Mouse (Mus musculus) midbrain, embryonic 15.5 days (tissue): Measurements from ENCODE around the gene Lrmda. TPM values are rescaled to one million over a fixed set of nuclear protein-coding genes. Genes with fewer than 3 reads are reported as not detected.

Source experiments
- ATAC-seq: fragments of 200-750 bp; cut with Nextera tagmentation; replicated peaks from 2 replicates; pipeline ENCODE4 v1.8.0; 2017; ENCODE audit warnings: moderate TSS enrichment
- H3K27ac ChIP-seq: fragments of 300-500 bp; sonication (generic); 2 replicates; pipeline ENCODE4 v1.5.1; 2015; ENCODE audit warnings: mild to moderate bottlenecking, inconsistent platforms
- H3K27me3 ChIP-seq: fragments of 300-500 bp; sonication (generic); replicated peaks from 2 replicates; pipeline ENCODE4 v1.6.1; 2015; ENCODE audit warnings: inconsistent platforms
- H3K36me3 ChIP-seq: fragments of 300-500 bp; sonication (generic); replicated peaks from 2 replicates; pipeline ENCODE4 v1.6.1; 2015; ENCODE audit warnings: inconsistent platforms
- H3K4me1 ChIP-seq: fragments of 300-500 bp; sonication (generic); 2 replicates; pipeline ENCODE4 v1.6.1; 2015; ENCODE audit warnings: inconsistent platforms
- H3K4me2 ChIP-seq: fragments of 300-500 bp; sonication (generic); 2 replicates; pipeline ENCODE4 v1.6.1; 2015; ENCODE audit warnings: inconsistent platforms, mild to moderate bottlenecking, moderate library complexity
- H3K4me3 ChIP-seq: fragments of 300-500 bp; sonication (generic); 2 replicates; pipeline ENCODE4 v1.5.1; 2015; ENCODE audit warnings: mild to moderate bottlenecking, inconsistent platforms
- H3K9ac ChIP-seq: fragments of 300-500 bp; sonication (generic); 2 replicates; pipeline ENCODE4 v1.6.1; 2015; ENCODE audit warnings: mild to moderate bottlenecking, inconsistent platforms
- H3K9me3 ChIP-seq: fragments of 300-500 bp; sonication (generic); 2 replicates; pipeline ENCODE4 v1.6.1; 2016; ENCODE audit warnings: inconsistent platforms
- WGBS: fragments of 180-500 bp; shearing (Covaris S2); methylation state at CpG from one replicate; pipeline ENCODE4 v1.1.7; 2015; ENCODE audit warnings: mixed read lengths; 5-methylcytosine and 5-hydroxymethylcytosine counted together
- polyA plus RNA-seq: library from polyadenylated mRNA; unstranded; fragments of >200 nt; fragmentation: Nextera tagmentation; extraction: Ambion mirVana; gene quantifications from 2 replicates; pipeline ENCODE4 v1.2.1, GENCODE M21; 2015

The Lrmda gene
- polyA plus RNA-seq, 1 experiment from 2014 or later = 0.31 TPM

DNA sequence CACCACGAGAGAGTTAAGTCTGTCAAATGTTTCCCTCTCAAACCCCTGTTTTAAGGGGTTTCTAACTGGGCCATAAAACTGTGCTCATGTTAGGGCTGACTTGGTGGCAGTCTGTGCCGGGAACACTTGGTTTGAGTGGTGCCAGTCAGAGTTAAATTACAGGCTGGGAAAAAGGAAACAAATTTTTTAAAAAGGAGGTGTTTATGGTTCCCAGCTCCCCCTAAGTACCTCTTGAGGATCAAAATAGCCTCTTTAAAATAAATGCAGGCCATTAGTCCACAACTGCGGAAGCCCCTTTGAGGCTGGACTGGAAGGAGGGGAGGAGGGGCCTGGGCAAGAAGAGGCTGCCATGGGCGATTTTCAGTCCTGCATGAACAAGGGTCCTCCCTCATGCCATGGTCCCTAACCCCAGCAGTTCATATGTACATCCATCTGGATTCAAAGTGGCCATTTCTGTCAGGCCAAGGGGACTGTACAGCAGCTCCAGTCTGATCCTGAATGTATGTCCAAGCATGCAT, 416.4 kb downstream of the Lrmda start:
- no peaks in the 10 kb centered on the region for H3K36me3 ChIP-seq
- no peak overlapping the region for H3K27ac ChIP-seq
- no peaks in the 10 kb centered on the region for H3K9me3 ChIP-seq
- H3K4me1 ChIP-seq = peaks cover 9% of the 10 kb centered on the region
- H3K4me2 ChIP-seq = no peak overlapping the region
- WGBS = 58% methylated on average over 4 of the region's 4 CpGs
- no peak overlapping the region for H3K4me3 ChIP-seq
- ATAC-seq = no peak
- H3K9ac ChIP-seq = no peak overlapping the region
- peaks cover 7% of the 10 kb centered on the region; the same call in 1 of the 2 replicates for H3K27me3 ChIP-seq

DNA sequence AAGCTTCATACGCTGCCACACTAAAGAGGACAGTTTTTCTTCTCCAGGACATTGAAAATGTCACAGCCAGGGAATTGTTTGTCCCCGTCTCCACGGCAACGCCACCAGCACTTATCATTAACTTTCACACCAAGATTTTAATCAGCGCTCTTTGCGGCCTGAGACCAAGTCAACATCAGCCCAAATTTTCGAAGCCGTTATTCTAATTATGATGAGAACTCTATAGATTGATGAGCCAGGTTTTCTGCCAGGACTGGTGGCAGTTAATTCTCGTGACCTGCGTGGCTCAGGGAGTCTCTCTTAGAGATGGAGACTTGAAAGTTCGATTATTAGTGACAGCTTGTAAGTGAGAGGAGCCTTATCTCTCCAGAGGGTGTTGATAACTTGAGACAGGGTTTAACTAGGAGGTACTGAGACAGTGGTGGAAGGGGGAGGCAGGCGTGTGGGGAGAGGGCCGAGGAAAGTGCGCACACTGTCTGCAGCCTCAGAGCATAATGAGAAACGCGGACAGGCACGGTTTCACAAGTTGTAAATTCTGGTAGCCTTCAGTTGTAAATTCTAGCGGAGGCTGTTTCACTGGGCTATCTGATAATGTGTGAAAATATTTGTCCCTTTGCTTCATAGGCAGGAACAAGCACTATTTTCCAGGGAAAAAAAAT, 421.0 kb downstream of the Lrmda start:
- Histone ChIP-seq H3K9ac (no peak overlapping the region), H3K27me3 (peaks cover 3% of the 10 kb centered on the region), H3K9me3 (no peaks in the 10 kb centered on the region), H3K36me3 (no peaks in the 10 kb centered on the region), H3K4me2 (no peak overlapping the region), H3K4me3 (no peak overlapping the region), H3K27ac (no peak overlapping the region), H3K4me1 (peaks cover 14% of the 10 kb centered on the region)
- WGBS = 17% methylated on average over 18 of the region's 18 CpGs
- no peak for ATAC-seq

DNA sequence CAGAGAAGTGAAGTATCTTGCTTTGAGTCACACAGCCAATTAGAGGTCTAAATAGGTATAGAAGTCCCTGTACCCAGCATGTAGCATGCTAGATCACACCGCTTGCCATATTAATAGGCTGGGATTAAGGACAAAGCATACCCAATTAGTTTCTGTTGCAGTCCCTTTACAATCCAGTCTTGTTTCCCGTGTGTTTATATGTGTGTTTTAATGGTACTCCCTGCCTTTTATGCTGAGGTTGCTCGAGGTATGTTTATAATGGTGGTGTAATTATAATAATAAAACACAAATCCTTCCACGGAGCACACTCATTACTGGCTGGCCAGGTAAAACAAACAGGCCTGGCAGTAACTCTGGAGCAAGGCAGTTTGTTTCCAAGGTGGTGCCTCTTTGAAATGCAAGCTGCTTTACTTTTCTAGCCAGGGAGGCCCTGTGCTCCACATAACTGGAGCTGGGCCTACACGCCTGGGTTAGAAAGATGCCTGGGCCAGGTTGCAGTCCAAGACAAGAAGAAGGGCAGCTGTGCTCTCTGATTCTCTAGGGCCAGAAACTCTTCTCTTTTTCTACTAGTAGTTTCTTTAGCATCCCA, 422.4 kb downstream of the Lrmda start:
- ATAC-seq = no peak
- Histone ChIP-seq H3K27ac (no peak overlapping the region), H3K9ac (no peak overlapping the region), H3K27me3 (peaks cover 6% of the 10 kb centered on the region), H3K4me1 (peaks cover 14% of the 10 kb centered on the region), H3K4me2 (no peak overlapping the region), H3K36me3 (no peaks in the 10 kb centered on the region), H3K9me3 (no peaks in the 10 kb centered on the region), H3K4me3 (no peak overlapping the region)
- 53% methylated on average over 5 of the region's 5 CpGs for WGBS

DNA sequence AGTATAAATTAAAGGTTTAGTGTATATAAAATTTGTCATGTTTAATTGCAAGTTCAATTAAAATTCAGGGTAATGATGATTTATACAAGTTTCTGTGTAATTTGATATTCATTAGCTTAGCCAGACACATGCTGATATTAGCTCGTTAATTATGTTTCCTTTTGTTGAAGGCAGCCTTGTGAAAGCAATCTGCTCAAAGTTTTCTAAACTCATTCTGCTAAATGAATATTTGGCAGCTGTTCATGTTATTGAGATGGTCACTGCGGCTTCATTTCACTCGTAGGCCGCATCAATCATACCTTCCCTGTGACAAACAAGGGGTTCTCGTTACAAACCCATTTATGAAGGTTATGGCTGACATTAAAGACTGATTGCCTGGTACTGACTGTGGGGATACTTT, 423.2 kb downstream of the Lrmda start:
- ATAC-seq = no peak
- no peaks in the 10 kb centered on the region for H3K9me3 ChIP-seq
- peaks cover 14% of the 10 kb centered on the region for H3K4me1 ChIP-seq
- H3K27me3 ChIP-seq = peaks cover 11% of the 10 kb centered on the region
- WGBS = 74% methylated on average over 5 of the region's 5 CpGs
- no peak overlapping the region for H3K9ac ChIP-seq
- H3K27ac ChIP-seq = no peak overlapping the region
- H3K36me3 ChIP-seq = no peaks in the 10 kb centered on the region
- no peak overlapping the region for H3K4me3 ChIP-seq
- H3K4me2 ChIP-seq = no peak overlapping the region

DNA sequence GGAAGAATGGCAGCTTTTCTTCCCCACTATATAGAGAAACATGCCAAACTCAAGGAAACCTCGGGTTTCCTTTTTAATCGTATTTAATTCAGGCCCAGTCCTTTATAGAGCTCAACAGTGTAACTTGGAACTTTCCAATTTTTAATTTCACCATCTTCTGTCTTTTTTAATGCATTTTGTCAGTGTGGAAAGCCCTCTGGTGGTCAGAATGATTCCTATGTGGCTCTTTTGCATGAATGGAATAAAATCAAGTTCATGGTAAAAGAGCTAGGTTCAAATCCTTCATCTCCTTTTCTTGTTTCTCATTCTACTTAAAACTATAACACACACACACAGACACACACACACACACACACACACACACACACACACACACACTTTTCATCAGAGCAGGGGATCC, 425.0 kb downstream of the Lrmda start:
- no peaks in the 10 kb centered on the region for H3K9me3 ChIP-seq
- H3K4me2 ChIP-seq = no peak overlapping the region
- H3K4me3 ChIP-seq = no peak overlapping the region
- 85% methylated on average over 2 of the region's 2 CpGs for WGBS
- H3K27ac ChIP-seq = no peak overlapping the region
- H3K27me3 ChIP-seq = peaks cover 14% of the 10 kb centered on the region
- peaks cover 14% of the 10 kb centered on the region for H3K4me1 ChIP-seq
- H3K36me3 ChIP-seq = no peaks in the 10 kb centered on the region
- no peak overlapping the region for H3K9ac ChIP-seq
- ATAC-seq = no peak

DNA sequence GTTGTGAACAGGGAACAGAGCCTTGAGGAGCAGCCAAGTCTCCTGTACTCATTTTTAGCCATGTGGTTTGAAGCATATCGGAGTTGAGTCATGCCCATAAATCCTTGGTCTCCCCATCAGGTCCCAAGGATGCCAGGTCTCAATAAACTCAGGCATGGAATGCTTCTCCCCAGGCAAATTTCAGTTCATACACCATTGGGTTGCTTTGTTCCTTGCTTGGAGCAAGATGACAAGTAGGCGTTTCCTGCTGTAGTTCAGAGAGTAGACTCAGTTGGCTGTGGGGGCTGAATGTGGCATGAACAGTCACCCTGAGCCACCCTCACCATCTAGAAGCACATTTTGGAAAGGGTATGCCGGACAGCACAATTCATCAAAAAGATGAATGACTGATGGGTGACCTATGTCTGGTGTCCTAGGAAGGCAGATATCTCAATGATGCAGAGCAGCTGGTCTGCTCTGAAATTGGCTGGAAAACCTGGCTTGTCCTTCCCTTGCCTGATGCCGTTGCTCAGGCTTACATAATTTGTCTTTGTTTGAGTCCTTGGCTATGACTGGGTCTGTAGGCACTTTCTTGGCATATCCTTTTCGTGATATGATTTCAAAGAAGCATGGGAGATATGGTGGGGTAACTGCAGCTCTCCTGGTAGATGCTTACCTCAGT, 425.8 kb downstream of the Lrmda start:
- 89% methylated on average over 5 of the region's 5 CpGs for WGBS
- no peak for ATAC-seq
- Histone ChIP-seq H3K4me1 (peaks cover 11% of the 10 kb centered on the region), H3K27ac (no peak overlapping the region), H3K4me2 (no peak overlapping the region), H3K4me3 (no peak overlapping the region), H3K36me3 (no peaks in the 10 kb centered on the region), H3K9ac (no peak overlapping the region), H3K9me3 (no peaks in the 10 kb centered on the region), H3K27me3 (peaks cover 18% of the 10 kb centered on the region)

DNA sequence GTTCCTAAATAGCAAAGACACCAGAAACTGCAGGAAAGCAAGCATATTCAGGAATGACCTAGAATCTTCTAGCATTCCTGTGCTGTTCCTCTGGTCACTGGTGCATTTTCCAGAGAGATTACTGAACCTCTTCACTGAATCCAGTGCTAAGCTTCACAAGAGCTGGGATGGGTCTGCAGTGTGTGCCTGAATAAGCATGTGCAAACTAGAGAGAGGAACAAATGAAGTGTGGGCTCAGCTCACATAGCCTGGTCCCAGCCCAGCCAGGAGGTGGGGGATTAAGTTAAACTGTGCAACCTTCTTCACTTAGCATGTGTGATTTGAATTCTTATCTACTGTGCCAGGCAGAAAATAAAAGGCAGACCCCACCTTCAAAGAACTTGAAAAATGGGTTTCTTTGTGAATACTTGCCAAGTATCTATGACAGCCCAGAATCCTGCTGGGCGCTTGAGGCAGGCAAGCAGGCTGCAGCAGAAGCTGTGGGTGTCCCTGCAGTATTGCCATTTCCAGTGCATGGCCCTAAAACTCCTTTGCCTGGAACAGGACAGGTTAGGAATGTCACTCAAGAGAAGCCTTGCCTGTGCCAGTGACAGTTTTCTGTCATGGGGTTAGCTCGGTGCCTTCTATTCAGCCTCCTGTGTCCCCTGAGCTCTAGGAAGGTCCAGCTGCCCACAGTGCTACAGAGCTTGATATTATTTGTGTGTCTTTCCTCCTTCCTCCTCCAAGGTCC, 426.5 kb downstream of the Lrmda start:
- Histone ChIP-seq H3K27ac (no peak overlapping the region), H3K27me3 (peaks cover 24% of the 10 kb centered on the region), H3K4me1 (peaks cover 4% of the 10 kb centered on the region), H3K36me3 (no peaks in the 10 kb centered on the region), H3K9ac (no peak overlapping the region), H3K4me2 (no peak overlapping the region), H3K4me3 (no peak overlapping the region), H3K9me3 (no peaks in the 10 kb centered on the region)
- no peak for ATAC-seq
- 73% methylated on average over 2 of the region's 2 CpGs for WGBS

DNA sequence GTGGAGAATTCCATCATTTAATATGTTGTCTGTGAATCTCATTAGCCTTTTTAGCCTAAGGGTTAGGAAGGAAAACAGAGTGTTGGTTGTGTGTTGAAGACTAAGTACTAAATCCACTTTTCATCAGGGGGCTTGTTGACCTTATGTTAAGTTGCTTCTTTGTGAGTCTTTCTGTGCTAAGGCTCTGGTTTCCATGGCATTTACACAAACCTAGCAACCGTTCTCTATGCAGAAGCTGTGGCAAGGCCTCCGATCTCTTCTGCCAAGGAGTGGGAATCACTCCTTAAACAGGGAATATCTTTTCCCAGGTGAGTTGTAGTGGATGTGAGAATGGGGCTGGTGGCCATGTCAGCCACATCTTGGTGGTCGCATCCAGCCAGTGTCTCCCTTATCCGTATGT, 432.1 kb downstream of the Lrmda start:
- 55% methylated on average over 4 of the region's 4 CpGs for WGBS
- Histone ChIP-seq H3K9ac (no peak overlapping the region), H3K27me3 (peaks cover 52% of the 10 kb centered on the region)

DNA sequence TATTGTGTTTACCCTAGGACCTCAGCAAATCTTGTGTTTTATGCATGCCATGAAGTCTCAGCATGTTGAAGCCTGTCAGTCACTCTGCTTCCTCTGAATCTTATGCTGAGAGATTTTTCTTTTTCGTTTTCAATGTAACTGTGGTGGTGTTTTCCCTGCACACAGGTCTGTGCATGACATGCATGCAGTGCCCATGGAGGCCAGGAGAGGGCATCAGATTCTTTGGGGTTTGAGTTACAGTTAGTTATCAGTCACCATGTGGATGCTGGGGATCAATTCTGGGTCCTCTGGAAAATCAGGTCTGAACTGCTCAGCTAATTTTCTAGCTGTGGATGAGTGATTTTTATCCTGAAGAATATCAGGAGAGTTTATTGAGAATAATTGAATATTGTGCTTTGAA, 444.8 kb downstream of the Lrmda start:
- no peak for ATAC-seq
- Histone ChIP-seq H3K4me3 (no peak overlapping the region), H3K9ac (no peak overlapping the region), H3K36me3 (no peaks in the 10 kb centered on the region), H3K4me1 (no peaks in the 10 kb centered on the region), H3K4me2 (no peak overlapping the region), H3K27ac (no peak overlapping the region), H3K9me3 (no peaks in the 10 kb centered on the region), H3K27me3 (peaks cover 11% of the 10 kb centered on the region)
- WGBS = 95% methylated on average over 1 of the region's 1 CpGs

More for the DNA sequence above, 432.1 kb downstream of the Lrmda start:
- H3K36me3 ChIP-seq = no peaks in the 10 kb centered on the region
- H3K27ac ChIP-seq = no peak overlapping the region
- no peak for ATAC-seq
- no peak overlapping the region for H3K4me2 ChIP-seq
- no peaks in the 10 kb centered on the region for H3K9me3 ChIP-seq
- H3K4me3 ChIP-seq = no peak overlapping the region
- peaks cover 4% of the 10 kb centered on the region; the same call in 1 of the 2 replicates for H3K4me1 ChIP-seq

DNA sequence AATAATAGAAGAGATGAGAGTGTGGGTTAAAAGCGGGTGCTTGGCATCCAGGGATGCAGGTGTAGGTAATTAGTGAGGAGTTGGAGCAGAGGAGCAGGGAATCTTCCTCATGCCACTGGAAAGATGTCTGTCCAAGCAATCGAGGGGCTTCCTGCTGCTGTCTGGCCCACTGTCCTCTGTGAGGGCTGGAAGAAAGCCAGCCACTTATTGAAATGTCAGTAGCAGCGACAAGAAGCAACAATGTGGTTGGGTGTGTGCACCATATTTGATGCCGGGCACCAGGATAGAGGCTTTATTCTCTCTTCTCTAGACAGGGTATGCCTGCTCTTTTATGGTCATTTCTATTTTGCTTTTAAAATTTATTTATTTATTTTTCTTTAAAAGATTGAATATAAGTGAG, 451.5 kb downstream of the Lrmda start:
- H3K4me2 ChIP-seq = no peak overlapping the region
- H3K27ac ChIP-seq = no peak overlapping the region
- H3K9ac ChIP-seq = no peak overlapping the region
- 54% methylated on average over 4 of the region's 4 CpGs for WGBS
- no peaks in the 10 kb centered on the region for H3K9me3 ChIP-seq
- no peak for ATAC-seq
- H3K36me3 ChIP-seq = no peaks in the 10 kb centered on the region
- no peaks in the 10 kb centered on the region for H3K4me1 ChIP-seq
- no peak overlapping the region for H3K4me3 ChIP-seq
- no peaks in the 10 kb centered on the region for H3K27me3 ChIP-seq

DNA sequence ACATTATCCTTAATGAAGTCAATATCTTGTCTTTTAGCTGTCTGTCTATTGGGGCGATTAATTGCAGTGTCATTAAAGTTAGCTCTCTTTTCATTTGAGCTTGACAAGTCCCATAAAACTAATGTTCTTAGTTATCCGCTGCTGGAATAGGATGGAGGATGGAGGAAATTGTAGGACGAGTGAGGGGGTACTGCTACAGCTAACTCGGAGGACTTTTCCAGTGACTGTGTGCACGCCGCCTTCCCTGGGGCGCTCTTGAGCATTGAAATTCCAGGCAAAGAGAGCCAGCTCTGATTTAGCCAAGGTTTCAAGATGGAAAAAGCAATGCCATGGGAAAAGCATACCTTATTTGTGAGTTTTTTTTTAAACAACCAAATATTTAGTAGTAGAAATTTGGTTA, 453.9 kb downstream of the Lrmda start:
- no peak overlapping the region for H3K27ac ChIP-seq
- H3K4me1 ChIP-seq = no peaks in the 10 kb centered on the region
- H3K4me3 ChIP-seq = no peak overlapping the region
- no peaks in the 10 kb centered on the region for H3K9me3 ChIP-seq
- H3K36me3 ChIP-seq = no peaks in the 10 kb centered on the region
- no peak for ATAC-seq
- no peak overlapping the region for H3K4me2 ChIP-seq
- 77% methylated on average over 7 of the region's 7 CpGs for WGBS
- no peak overlapping the region for H3K9ac ChIP-seq
- H3K27me3 ChIP-seq = no peaks in the 10 kb centered on the region

DNA sequence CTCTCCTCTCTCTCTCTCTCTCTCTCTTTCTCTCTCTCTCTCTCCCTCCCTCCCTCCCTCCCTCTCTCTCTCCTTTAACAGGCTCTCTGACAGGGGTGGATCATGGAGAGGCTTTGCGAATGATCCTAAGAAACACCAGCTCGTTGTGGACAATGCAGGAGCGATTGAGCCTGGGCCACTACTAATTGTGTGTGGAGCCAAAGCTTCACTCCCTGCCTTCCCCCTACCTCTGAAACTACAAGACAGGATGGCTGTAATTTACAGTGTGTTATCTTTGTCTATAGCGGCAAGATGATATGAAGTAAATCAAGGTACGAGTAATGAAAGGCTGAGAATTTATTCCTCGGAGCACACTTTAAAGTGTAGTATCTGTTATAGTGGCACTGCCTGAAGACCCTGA, 454.5 kb downstream of the Lrmda start:
- Histone ChIP-seq H3K36me3 (no peaks in the 10 kb centered on the region), H3K9ac (no peak overlapping the region), H3K27ac (no peak overlapping the region), H3K4me2 (no peak overlapping the region), H3K9me3 (no peaks in the 10 kb centered on the region), H3K27me3 (no peaks in the 10 kb centered on the region), H3K4me3 (no peak overlapping the region), H3K4me1 (no peaks in the 10 kb centered on the region)
- ATAC-seq = no peak
- 62% methylated on average over 6 of the region's 6 CpGs for WGBS
